ENCODE assay signal across 8 mouse cellular contexts in the genomic region with DNA sequence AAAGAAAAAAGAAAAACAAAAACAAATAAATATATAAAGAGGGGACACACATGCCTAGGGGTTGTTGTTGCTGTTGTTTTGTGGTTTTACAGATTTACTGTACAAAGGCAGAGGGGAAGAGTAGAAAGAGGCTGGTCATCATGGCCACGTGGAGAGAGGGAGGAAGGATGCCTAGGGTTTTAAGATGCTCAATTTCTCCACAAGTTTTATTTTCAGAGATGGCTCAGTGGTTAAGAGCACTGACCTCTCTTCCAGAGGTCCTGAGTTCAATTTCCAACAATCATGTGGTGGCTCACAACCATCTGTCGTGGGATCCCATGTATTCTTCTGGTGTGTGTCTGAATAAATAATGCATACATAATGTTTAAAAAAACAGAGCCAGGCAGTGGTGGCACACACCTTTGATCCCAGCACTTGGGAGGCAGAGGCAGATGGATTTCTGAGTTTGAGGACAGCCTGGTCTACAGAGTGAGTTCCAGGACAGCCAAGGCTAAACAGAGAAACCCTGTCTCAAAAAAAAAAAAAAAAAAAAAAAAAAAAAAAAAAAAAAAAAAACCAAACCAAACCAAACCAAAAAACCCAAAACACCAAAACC.
A peak's percentile ranks its signal among the peaks of the same experiment; 100 is the strongest.
DNase-seq lines count a peak whose midpoint lies in the region; ATAC-seq and TF ChIP-seq lines count a peak whose summit lies in the region.
"Not testable (repeated sequence)": the region's sequence is repeated elsewhere in the genome, so short reads cannot be mapped to it uniquely, and the experiment has no call there.

No protein-coding gene starts in this region.

- H3K4me1 ChIP-seq in limb, embryonic 13.5 days; midbrain, postnatal 0 days (ENCODE audit: insufficient read depth, low read length): not testable (repeated sequence)

- not testable (repeated sequence) for H3K4me2 ChIP-seq in limb, embryonic 13.5 days (replicated peaks); midbrain, postnatal 0 days (ENCODE audit: low read depth, low read length, poor library complexity, severe bottlenecking)

- not testable (repeated sequence) for H3K9ac ChIP-seq in limb, embryonic 13.5 days; midbrain, postnatal 0 days (replicated peaks; ENCODE audit: low read length, poor library complexity, severe bottlenecking)

- H3K4me3 ChIP-seq in limb, embryonic 13.5 days; midbrain, postnatal 0 days (ENCODE audit: low read depth, low read length): not testable (repeated sequence)

- DNase-seq in A20 (ENCODE audit: low read depth, low spot score), result peak; percentile 85
- DNase-seq in adrenal gland, postnatal 10 days, result peak; percentile 49
- peak; percentile 71 for DNase-seq in embryo, embryonic 11 days
- peak; percentile 5 for DNase-seq in kidney, adult 18-20 months
- peak; percentile 79 for DNase-seq in midbrain, postnatal 0 days (ENCODE audit: low spot score)
- peak; percentile 72 to 90 for DNase-seq in spleen, postnatal 4 days (ENCODE audit: low spot score in 2 of 2)

- H3K27ac ChIP-seq in limb, embryonic 13.5 days; midbrain, postnatal 0 days (ENCODE audit: low read depth, low read length): not testable (repeated sequence)

- not testable (repeated sequence) for H3K36me3 ChIP-seq in limb, embryonic 13.5 days; midbrain, postnatal 0 days (ENCODE audit: insufficient read depth, low read length)

- H3K27me3 ChIP-seq in limb, embryonic 13.5 days; midbrain, postnatal 0 days (ENCODE audit: insufficient read depth, low read length): not testable (repeated sequence)

- peak; percentile 86 for ATAC-seq in granulocyte monocyte progenitor cell, adult 5-6 weeks (replicated peaks; ENCODE audit: poor library complexity, severe bottlenecking)
- ATAC-seq in limb, embryonic 13.5 days (ENCODE audit: low FRiP score, low read depth), result peak; percentile 89
- ATAC-seq in midbrain, postnatal 0 days (ENCODE audit: low FRiP score), result not testable (repeated sequence)

- WGBS in limb, embryonic 13.5 days, result 75% methylated on average over 2 of the region's 2 CpGs
- WGBS in midbrain, postnatal 0 days, result 67% methylated on average over 2 of the region's 2 CpGs

- TF ChIP-seq CTCF in midbrain, postnatal 0 days (IDR thresholded peaks at IDR 0.05), result not testable (repeated sequence)

- H3K9me3 ChIP-seq in limb, embryonic 13.5 days; midbrain, postnatal 0 days (ENCODE audit: low read length): not testable (repeated sequence)

Comparison
In these comparisons a context has a peak if more than half of its experiments do, and no peak if none do; other contexts are left out.
1. DNase-seq: peak in every context shown above with its lines; median percentile 85 in A20; 81 in spleen, postnatal 4 days; 79 in midbrain, postnatal 0 days; 71 in embryo, embryonic 11 days; 49 in adrenal gland, postnatal 10 days; 5 in kidney, adult 18-20 months.